Comparison of ENCODE assay signal across 7 mouse cellular contexts in genomic region chr6:71143154-71143893, GRCm38 (mm10). TPM values are rescaled to one million over a fixed set of nuclear protein-coding genes. Genes with fewer than 3 reads are reported as not detected.
DNase-seq lines count a peak whose midpoint lies in the region; ATAC-seq and TF ChIP-seq lines count a peak whose summit lies in the region.

No protein-coding gene starts in this region.

- H3K27me3 ChIP-seq in thymus, adult 2 months (ENCODE audit: control insufficient read depth, insufficient read depth, low read length) = no peaks in the 10 kb centered on the region
- peaks cover 4% of the 10 kb centered on the region for H3K27me3 ChIP-seq in forebrain, embryonic 12.5 days
- no peaks in the 10 kb centered on the region for H3K27me3 ChIP-seq in kidney, embryonic 14.5 days (ENCODE audit: control insufficient read depth, insufficient read depth, low read length)
- H3K27me3 ChIP-seq in midbrain, embryonic 14.5 days (ENCODE audit: control insufficient read depth, insufficient read depth, low read length) = no peaks in the 10 kb centered on the region

- TF ChIP-seq POLR2A in thymus, adult 2 months (IDR thresholded peaks at IDR 0.05; ENCODE audit: control insufficient read depth, extremely low read depth, insufficient read depth, low read length, poor library complexity) = no peak

- H3K9ac ChIP-seq in forebrain, embryonic 12.5 days = peak overlapping the region; percentile 72
- H3K9ac ChIP-seq in kidney, embryonic 14.5 days (ENCODE audit: low read depth, low read length) = peak overlapping the region; percentile 71
- H3K9ac ChIP-seq in midbrain, embryonic 14.5 days (replicated peaks; ENCODE audit: low read length) = peak overlapping the region; percentile 68

- DNase-seq in thymus, adult 2 months = no peak
- no peak for DNase-seq in thymus, adult 18-20 months
- DNase-seq in midbrain, embryonic 14.5 days = peak; percentile 12
- no peak for DNase-seq in left cerebral cortex, adult 18-20 months (ENCODE audit: low spot score in 2 of 2)
- DNase-seq in ovary, adult 18-20 months (ENCODE audit: low spot score) = no peak

- H3K4me2 ChIP-seq in forebrain, embryonic 12.5 days = peak overlapping the region; percentile 84
- peak overlapping the region; percentile 85 for H3K4me2 ChIP-seq in kidney, embryonic 14.5 days (replicated peaks; ENCODE audit: low read depth, low read length)
- H3K4me2 ChIP-seq in midbrain, embryonic 14.5 days (ENCODE audit: low read length) = peak overlapping the region; percentile 82

- no peaks in the 10 kb centered on the region for H3K9me3 ChIP-seq in forebrain, embryonic 12.5 days
- no peaks in the 10 kb centered on the region; the same call in 1 of the 2 replicates for H3K9me3 ChIP-seq in kidney, embryonic 14.5 days (ENCODE audit: control insufficient read depth, low read length)
- no peaks in the 10 kb centered on the region for H3K9me3 ChIP-seq in midbrain, embryonic 14.5 days (ENCODE audit: control insufficient read depth, low read length)

- ATAC-seq in forebrain, embryonic 12.5 days (ENCODE audit: low FRiP score) = no peak
- ATAC-seq in kidney, embryonic 14.5 days (ENCODE audit: low FRiP score, low TSS enrichment) = 0 out of 2 replicates have a peak, but pooled peaks have one; percentile 1
- no peak for ATAC-seq in midbrain, embryonic 14.5 days (ENCODE audit: low FRiP score, low TSS enrichment)

- 6% methylated on average over 19 of the region's 19 CpGs for WGBS in thymus, adult 2 months
- whole genome bisulfite sequencing in forebrain, embryonic 12.5 days = 2% methylated on average over 19 of the region's 19 CpGs
- WGBS in kidney, embryonic 14.5 days = 2% methylated on average over 19 of the region's 19 CpGs
- 2% methylated on average over 19 of the region's 19 CpGs for WGBS in midbrain, embryonic 14.5 days

- H3K36me3 ChIP-seq in thymus, adult 2 months (ENCODE audit: control insufficient read depth, insufficient read depth, low read length) = no peaks in the 10 kb centered on the region
- H3K36me3 ChIP-seq in forebrain, embryonic 12.5 days (replicated peaks) = no peaks in the 10 kb centered on the region
- H3K36me3 ChIP-seq in kidney, embryonic 14.5 days (ENCODE audit: control insufficient read depth, insufficient read depth, low read length) = no peaks in the 10 kb centered on the region
- no peaks in the 10 kb centered on the region for H3K36me3 ChIP-seq in midbrain, embryonic 14.5 days (ENCODE audit: control insufficient read depth, insufficient read depth, low read length)

- H3K27ac ChIP-seq in thymus, adult 2 months (ENCODE audit: control insufficient read depth, insufficient read depth, low read length) = no peak overlapping the region
- H3K27ac ChIP-seq in forebrain, embryonic 12.5 days = no peak overlapping the region
- H3K27ac ChIP-seq in kidney, embryonic 14.5 days (ENCODE audit: low read depth, low read length) = peak overlapping the region; percentile 87; the same call in 1 of the 2 replicates
- peak overlapping the region; percentile 52; the same call in 1 of the 2 replicates for H3K27ac ChIP-seq in midbrain, embryonic 14.5 days (replicated peaks; ENCODE audit: low read depth, low read length)

- H3K4me1 ChIP-seq in thymus, adult 2 months (replicated peaks; ENCODE audit: control insufficient read depth, insufficient read depth, low read length) = peaks cover 4% of the 10 kb centered on the region
- H3K4me1 ChIP-seq in forebrain, embryonic 12.5 days = no peaks in the 10 kb centered on the region
- peaks cover 12% of the 10 kb centered on the region for H3K4me1 ChIP-seq in kidney, embryonic 14.5 days (ENCODE audit: control insufficient read depth, insufficient read depth, low read length)
- H3K4me1 ChIP-seq in midbrain, embryonic 14.5 days (ENCODE audit: control insufficient read depth, insufficient read depth, low read length) = peaks cover 5% of the 10 kb centered on the region

- no peak for TF ChIP-seq CTCF in thymus, adult 2 months (IDR thresholded peaks at IDR 0.05; ENCODE audit: borderline replicate concordance, control insufficient read depth, extremely low read depth, insufficient read depth, low read length, poor library complexity)

- peak overlapping the region; percentile 68 for H3K4me3 ChIP-seq in thymus, adult 2 months (ENCODE audit: control insufficient read depth, insufficient read depth, low read length)
- H3K4me3 ChIP-seq in forebrain, embryonic 12.5 days (replicated peaks) = peak overlapping the region; percentile 58
- H3K4me3 ChIP-seq in kidney, embryonic 14.5 days (ENCODE audit: low read length) = peak overlapping the region; percentile 63
- H3K4me3 ChIP-seq in midbrain, embryonic 14.5 days (replicated peaks; ENCODE audit: low read depth, low read length) = peak overlapping the region; percentile 58

RNA-seq across cellular contexts. Expression of gene Thnsl2, which starts 0.9 kb away (rescaled TPM):
- 3.9 and 4.6 TPM in 2 replicates for polyA plus RNA-seq in thymus, adult 2 months (2012; rRNA removed)
- 3.3 and 3.4 TPM in 2 replicates for polyA plus RNA-seq in forebrain, embryonic 12.5 days (2016; fragmentation: Nextera tagmentation; extraction: Ambion mirVana)
- 21.4 and 25.7 TPM in 2 replicates for polyA plus RNA-seq in kidney, embryonic 14.5 days (2014; fragmentation: Nextera tagmentation; extraction: Ambion mirVana)
- 3.5 and 3.9 TPM in 2 replicates for polyA plus RNA-seq in midbrain, embryonic 14.5 days (2014; fragmentation: Nextera tagmentation; extraction: Ambion mirVana)
- 1 to 10 TPM; 3.8 to 5.6 TPM for total RNA-seq in left cerebral cortex, adult 18-20 months (2021)

RNA-seq across cellular contexts. Expression of gene Fabp1, which starts 56.3 kb away (rescaled TPM):
- 0.47 and 2.2 TPM in 2 replicates for polyA plus RNA-seq in thymus, adult 2 months (2012; rRNA removed)
- polyA plus RNA-seq in forebrain, embryonic 12.5 days (2016; fragmentation: Nextera tagmentation; extraction: Ambion mirVana) = not detected in 2 replicates
- polyA plus RNA-seq in kidney, embryonic 14.5 days (2014; fragmentation: Nextera tagmentation; extraction: Ambion mirVana) = 0.43 TPM in 1 of 2 replicates, not detected in the other
- polyA plus RNA-seq in midbrain, embryonic 14.5 days (2014; fragmentation: Nextera tagmentation; extraction: Ambion mirVana) = not detected in 2 replicates
- total RNA-seq in left cerebral cortex, adult 18-20 months (2021) = not detected

Comparison
In these comparisons a context has a peak if more than half of its experiments do, and no peak if none do; other contexts are left out.
1. H3K27ac ChIP-seq: peak in kidney, embryonic 14.5 days (single experiment) and midbrain, embryonic 14.5 days (single experiment); none in thymus, adult 2 months (single experiment) and forebrain, embryonic 12.5 days (single experiment).
2. Peak in every context shown above with its lines, with median percentiles within 50 percentile points of each other: H3K4me3 ChIP-seq, H3K4me2 ChIP-seq and H3K9ac ChIP-seq.